ENCODE assay signal across 23 mouse cellular contexts in the genomic region with DNA sequence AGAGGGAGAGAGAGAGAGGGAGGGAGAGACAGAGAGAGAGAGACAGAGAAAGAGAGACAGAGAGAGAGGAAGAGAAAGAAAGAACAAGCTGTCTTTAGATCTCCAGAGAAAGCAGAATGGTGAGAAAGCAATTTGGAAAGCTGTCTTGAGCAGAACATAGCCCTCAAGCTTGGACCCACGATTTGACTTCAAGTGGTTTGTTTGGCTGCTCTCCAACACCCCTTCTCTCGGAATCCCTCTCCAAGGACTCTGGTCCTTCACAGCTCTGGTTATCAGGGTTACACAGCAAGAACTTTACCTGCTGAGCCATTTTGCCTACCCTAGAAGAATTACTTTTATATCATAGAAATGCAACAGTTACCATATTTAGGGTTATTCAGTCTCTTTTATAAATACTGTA. TPM values are rescaled to one million over a fixed set of nuclear protein-coding genes. Genes with fewer than 3 reads are reported as not detected.
"Had no signal": no experiment of that assay in that cellular context is flagged by ENCODE, and none has a peak within 500 bp of the region (broad histone marks: within the 10 kb centered on the region; RNA-seq: fewer than 3 reads in every experiment).

No protein-coding gene starts in this region.

- H3K27ac ChIP-seq: liver, embryonic 13.5 days; liver, embryonic 15.5 days; lung, embryonic 15.5 days; macrophage; midbrain, embryonic 12.5 days; neural tube, embryonic 13.5 days; neural tube, embryonic 15.5 days had no signal

- H3K36me3 ChIP-seq: liver, embryonic 13.5 days; liver, embryonic 15.5 days; lung, embryonic 15.5 days; midbrain, embryonic 12.5 days; neural tube, embryonic 15.5 days had no signal

- DNase-seq: liver, embryonic 13.5 days; liver, postnatal 0 days; lung, postnatal 14 days; midbrain, embryonic 14.5 days; retina, postnatal 1 day; right cerebral cortex, adult 18-20 months; right cerebral cortex, postnatal 25 days; right cerebral cortex, postnatal 4 days; spleen, adult 18-20 months; thymus, adult 18-20 months; thymus, postnatal 14 days; thymus, postnatal 36 days had no signal

- H3K4me3 ChIP-seq: liver, embryonic 13.5 days; liver, embryonic 15.5 days; lung, embryonic 15.5 days; megakaryocyte, embryonic 14.5 days; midbrain, embryonic 12.5 days; myocyte; neural tube, embryonic 13.5 days; neural tube, embryonic 15.5 days had no signal

- H3K27me3 ChIP-seq: liver, embryonic 15.5 days; lung, embryonic 15.5 days; midbrain, embryonic 12.5 days; neural tube, embryonic 13.5 days; neural tube, embryonic 15.5 days had no signal

- H3K9ac ChIP-seq: liver, embryonic 13.5 days; liver, embryonic 15.5 days; liver, postnatal 0 days; lung, embryonic 15.5 days; midbrain, embryonic 12.5 days; neural tube, embryonic 13.5 days; neural tube, embryonic 15.5 days had no signal

- H3K9me3 ChIP-seq: liver, embryonic 13.5 days; liver, embryonic 15.5 days; lung, embryonic 15.5 days; midbrain, embryonic 12.5 days; neural tube, embryonic 13.5 days; neural tube, embryonic 15.5 days had no signal

- H3K4me1 ChIP-seq: neural tube, embryonic 13.5 days; neural tube, embryonic 15.5 days had no signal

- H3K4me2 ChIP-seq: liver, embryonic 13.5 days; liver, embryonic 15.5 days; lung, embryonic 15.5 days; midbrain, embryonic 12.5 days; neural tube, embryonic 13.5 days; neural tube, embryonic 15.5 days had no signal

- ATAC-seq: liver, postnatal 0 days; midbrain, embryonic 16.5 days had no signal

RNA-seq across cellular contexts. Expression of gene Pom121l2, which starts 11.2 kb away (rescaled TPM):
- polyA plus RNA-seq: liver, embryonic 13.5 days; liver, embryonic 15.5 days; liver, postnatal 0 days; macrophage; midbrain, embryonic 12.5 days; midbrain, embryonic 14.5 days; midbrain, embryonic 16.5 days; myocyte; neural tube, embryonic 13.5 days; neural tube, embryonic 15.5 days; small intestine, adult 2 months; stomach, embryonic 14.5 days had no signal

RNA-seq across cellular contexts. Expression of gene Prss16, which starts 39.7 kb away (rescaled TPM):
- polyA plus RNA-seq: midbrain, embryonic 12.5 days; midbrain, embryonic 14.5 days; midbrain, embryonic 16.5 days had no signal
